Mouse (Mus musculus): ENCODE measurements around the gene Gpr141. TPM values are rescaled to one million over a fixed set of nuclear protein-coding genes. Genes with fewer than 3 reads are reported as not detected.
"Not testable (repeated sequence)": the region's sequence is repeated elsewhere in the genome, so short reads cannot be mapped to it uniquely, and the experiment has no call there.

Gpr141 gene
- polyA plus RNA-seq, 1 experiment from 2014 or later = 0.34 TPM

- Histone ChIP-seq H3K4me1 (ENCODE audit: control insufficient read depth, insufficient read depth, low read length) (no peaks in the 10 kb centered on the region), H3K4me2 (ENCODE audit: low read length) (no peak overlapping the region), H3K27me3 (ENCODE audit: control insufficient read depth, insufficient read depth, low read length) (no peaks in the 10 kb centered on the region), H3K9me3 (ENCODE audit: control insufficient read depth, low read length) (no peaks in the 10 kb centered on the region), H3K4me3 (replicated peaks; ENCODE audit: low read depth, low read length) (no peak overlapping the region), H3K36me3 (ENCODE audit: control insufficient read depth, insufficient read depth, low read length) (no peaks in the 10 kb centered on the region), H3K9ac (replicated peaks; ENCODE audit: low read length) (no peak overlapping the region), H3K27ac (replicated peaks; ENCODE audit: low read depth, low read length) (no peak overlapping the region)
- 91% methylated on average over 2 of the region's 2 CpGs for WGBS
- DNase-seq (no peak), ATAC-seq (ENCODE audit: low FRiP score, low TSS enrichment) (no peak)
Observed at GRCm38 (mm10) chr13:19828095-19828494, 4.0 kb upstream of the Gpr141 start.

GRCm38 (mm10) chr13:19821639-19822038 is 2.4 kb downstream of the Gpr141 start:
- Histone ChIP-seq H3K9ac (replicated peaks; ENCODE audit: low read length) (no peak overlapping the region), H3K4me2 (ENCODE audit: low read length) (no peak overlapping the region), H3K4me3 (replicated peaks; ENCODE audit: low read depth, low read length) (no peak overlapping the region), H3K36me3 (ENCODE audit: control insufficient read depth, insufficient read depth, low read length) (no peaks in the 10 kb centered on the region), H3K9me3 (ENCODE audit: control insufficient read depth, low read length) (no peaks in the 10 kb centered on the region), H3K4me1 (ENCODE audit: control insufficient read depth, insufficient read depth, low read length) (no peaks in the 10 kb centered on the region), H3K27ac (replicated peaks; ENCODE audit: low read depth, low read length) (no peak overlapping the region), H3K27me3 (ENCODE audit: control insufficient read depth, insufficient read depth, low read length) (no peaks in the 10 kb centered on the region)
- ATAC-seq (ENCODE audit: low FRiP score, low TSS enrichment) (no peak), DNase-seq (no peak)

GRCm38 (mm10) chr13:19819926-19820325 is 4.1 kb downstream of the Gpr141 start:
- ATAC-seq (ENCODE audit: low FRiP score, low TSS enrichment) (no peak), DNase-seq (no peak)
- Histone ChIP-seq H3K27me3 (ENCODE audit: control insufficient read depth, insufficient read depth, low read length) (no peaks in the 10 kb centered on the region), H3K27ac (replicated peaks; ENCODE audit: low read depth, low read length) (no peak overlapping the region), H3K36me3 (ENCODE audit: control insufficient read depth, insufficient read depth, low read length) (no peaks in the 10 kb centered on the region), H3K9ac (replicated peaks; ENCODE audit: low read length) (no peak overlapping the region), H3K4me3 (replicated peaks; ENCODE audit: low read depth, low read length) (no peak overlapping the region), H3K4me2 (ENCODE audit: low read length) (no peak overlapping the region), H3K4me1 (ENCODE audit: control insufficient read depth, insufficient read depth, low read length) (no peaks in the 10 kb centered on the region), H3K9me3 (ENCODE audit: control insufficient read depth, low read length) (no peaks in the 10 kb centered on the region)
- 92% methylated on average over 4 of the region's 4 CpGs for WGBS

GRCm38 (mm10) chr13:19819243-19819642 is 4.8 kb downstream of the Gpr141 start:
- Histone ChIP-seq H3K4me3 (replicated peaks; ENCODE audit: low read depth, low read length) (no peak overlapping the region), H3K4me1 (ENCODE audit: control insufficient read depth, insufficient read depth, low read length) (no peaks in the 10 kb centered on the region), H3K9me3 (ENCODE audit: control insufficient read depth, low read length) (no peaks in the 10 kb centered on the region), H3K36me3 (ENCODE audit: control insufficient read depth, insufficient read depth, low read length) (no peaks in the 10 kb centered on the region), H3K27ac (replicated peaks; ENCODE audit: low read depth, low read length) (no peak overlapping the region), H3K9ac (replicated peaks; ENCODE audit: low read length) (no peak overlapping the region), H3K4me2 (ENCODE audit: low read length) (no peak overlapping the region), H3K27me3 (ENCODE audit: control insufficient read depth, insufficient read depth, low read length) (no peaks in the 10 kb centered on the region)
- 56% methylated on average over 2 of the region's 2 CpGs for WGBS
- ATAC-seq (ENCODE audit: low FRiP score, low TSS enrichment) (no peak), DNase-seq (no peak)

GRCm38 (mm10) chr13:19794942-19795341 is 29.1 kb downstream of the Gpr141 start:
- ATAC-seq (ENCODE audit: low FRiP score, low TSS enrichment) (no peak), DNase-seq (no peak)
- Histone ChIP-seq H3K4me2 (ENCODE audit: low read length) (no peak overlapping the region), H3K9me3 (ENCODE audit: control insufficient read depth, low read length) (no peaks in the 10 kb centered on the region), H3K4me1 (ENCODE audit: control insufficient read depth, insufficient read depth, low read length) (no peaks in the 10 kb centered on the region), H3K27ac (replicated peaks; ENCODE audit: low read depth, low read length) (no peak overlapping the region), H3K27me3 (ENCODE audit: control insufficient read depth, insufficient read depth, low read length) (no peaks in the 10 kb centered on the region), H3K9ac (replicated peaks; ENCODE audit: low read length) (no peak overlapping the region), H3K36me3 (ENCODE audit: control insufficient read depth, insufficient read depth, low read length) (no peaks in the 10 kb centered on the region), H3K4me3 (replicated peaks; ENCODE audit: low read depth, low read length) (no peak overlapping the region)
- WGBS = 88% methylated on average over 3 of the region's 3 CpGs

- Histone ChIP-seq H3K9ac (replicated peaks; ENCODE audit: low read length) (no peak overlapping the region), H3K4me1 (ENCODE audit: control insufficient read depth, insufficient read depth, low read length) (no peaks in the 10 kb centered on the region), H3K36me3 (ENCODE audit: control insufficient read depth, insufficient read depth, low read length) (no peaks in the 10 kb centered on the region), H3K9me3 (ENCODE audit: control insufficient read depth, low read length) (no peaks in the 10 kb centered on the region), H3K4me3 (replicated peaks; ENCODE audit: low read depth, low read length) (no peak overlapping the region), H3K27ac (replicated peaks; ENCODE audit: low read depth, low read length) (no peak overlapping the region), H3K27me3 (ENCODE audit: control insufficient read depth, insufficient read depth, low read length) (no peaks in the 10 kb centered on the region), H3K4me2 (ENCODE audit: low read length) (no peak overlapping the region)
- no peak for DNase-seq
- WGBS = 67% methylated on average over 6 of the region's 6 CpGs
- no peak for ATAC-seq (ENCODE audit: low FRiP score, low TSS enrichment)
Observed at GRCm38 (mm10) chr13:19794486-19794885, 29.6 kb downstream of the Gpr141 start.

- Histone ChIP-seq H3K36me3 (ENCODE audit: control insufficient read depth, insufficient read depth, low read length) (no peaks in the 10 kb centered on the region), H3K4me3 (replicated peaks; ENCODE audit: low read depth, low read length) (no peak overlapping the region), H3K4me2 (ENCODE audit: low read length) (no peak overlapping the region), H3K9me3 (ENCODE audit: control insufficient read depth, low read length) (no peaks in the 10 kb centered on the region), H3K27me3 (ENCODE audit: control insufficient read depth, insufficient read depth, low read length) (no peaks in the 10 kb centered on the region), H3K4me1 (ENCODE audit: control insufficient read depth, insufficient read depth, low read length) (no peaks in the 10 kb centered on the region), H3K27ac (replicated peaks; ENCODE audit: low read depth, low read length) (no peak overlapping the region), H3K9ac (replicated peaks; ENCODE audit: low read length) (no peak overlapping the region)
- WGBS = 62% methylated on average over 4 of the region's 4 CpGs
- ATAC-seq (ENCODE audit: low FRiP score, low TSS enrichment) = no peak
- DNase-seq = peak; percentile 46
Observed at GRCm38 (mm10) chr13:19793761-19794160, 30.3 kb downstream of the Gpr141 start.

- WGBS = 53% methylated on average over 1 of the region's 1 CpGs
- H3K4me3 ChIP-seq (replicated peaks; ENCODE audit: low read depth, low read length); H3K27me3 ChIP-seq (ENCODE audit: control insufficient read depth, insufficient read depth, low read length); H3K27ac ChIP-seq (replicated peaks; ENCODE audit: low read depth, low read length); ATAC-seq (ENCODE audit: low FRiP score, low TSS enrichment); H3K36me3 ChIP-seq (ENCODE audit: control insufficient read depth, insufficient read depth, low read length); DNase-seq; H3K9ac ChIP-seq (replicated peaks; ENCODE audit: low read length); H3K4me1 ChIP-seq (ENCODE audit: control insufficient read depth, insufficient read depth, low read length); H3K9me3 ChIP-seq (ENCODE audit: control insufficient read depth, low read length); H3K4me2 ChIP-seq (ENCODE audit: low read length): not testable (repeated sequence)
Observed at GRCm38 (mm10) chr13:19787946-19788345, 36.1 kb downstream of the Gpr141 start.

- no peak overlapping the region for H3K4me3 ChIP-seq (replicated peaks; ENCODE audit: low read depth, low read length)
- no peak overlapping the region for H3K4me2 ChIP-seq (ENCODE audit: low read length)
- no peak overlapping the region for H3K27ac ChIP-seq (replicated peaks; ENCODE audit: low read depth, low read length)
- no peaks in the 10 kb centered on the region for H3K27me3 ChIP-seq (ENCODE audit: control insufficient read depth, insufficient read depth, low read length)
- H3K9me3 ChIP-seq (ENCODE audit: control insufficient read depth, low read length) = no peaks in the 10 kb centered on the region
- no peaks in the 10 kb centered on the region for H3K36me3 ChIP-seq (ENCODE audit: control insufficient read depth, insufficient read depth, low read length)
- ATAC-seq (ENCODE audit: low FRiP score, low TSS enrichment) (no peak), DNase-seq (no peak)
- H3K4me1 ChIP-seq (ENCODE audit: control insufficient read depth, insufficient read depth, low read length) = no peaks in the 10 kb centered on the region
- 79% methylated on average over 1 of the region's 1 CpGs for WGBS
- no peak overlapping the region for H3K9ac ChIP-seq (replicated peaks; ENCODE audit: low read length)
Observed at GRCm38 (mm10) chr13:19770163-19770562, 53.9 kb downstream of the Gpr141 start.
